Mouse (Mus musculus) cerebellum, postnatal 10 days (tissue): Measurements from ENCODE around the gene Hmgcll1.
A peak's percentile ranks its signal among the peaks of the same experiment; 100 is the strongest.

ENCODE experiments used
- DNase-seq, 2 experiments: peaks; one replicate each; pipeline ENCODE4 v3.0.0; 2021; ENCODE audit warnings: mixed read lengths in 2 of 2

The Hmgcll1 gene

GRCm38 (mm10) chr9:76014631-76015531, at the start of gene Hmgcll1:
Gene Hmgcll1, plus strand, starts transcription at chr9:76014855.
- peak; percentile 83 to 84 for DNase-seq

GRCm38 (mm10) chr9:75980097-75980496, 34.6 kb upstream of the Hmgcll1 start:
- DNase-seq, result no peak

GRCm38 (mm10) chr9:75981139-75981538, 33.5 kb upstream of the Hmgcll1 start:
- no peak for DNase-seq

GRCm38 (mm10) chr9:75989491-75989890, 25.2 kb upstream of the Hmgcll1 start:
- no peak for DNase-seq

DNA sequence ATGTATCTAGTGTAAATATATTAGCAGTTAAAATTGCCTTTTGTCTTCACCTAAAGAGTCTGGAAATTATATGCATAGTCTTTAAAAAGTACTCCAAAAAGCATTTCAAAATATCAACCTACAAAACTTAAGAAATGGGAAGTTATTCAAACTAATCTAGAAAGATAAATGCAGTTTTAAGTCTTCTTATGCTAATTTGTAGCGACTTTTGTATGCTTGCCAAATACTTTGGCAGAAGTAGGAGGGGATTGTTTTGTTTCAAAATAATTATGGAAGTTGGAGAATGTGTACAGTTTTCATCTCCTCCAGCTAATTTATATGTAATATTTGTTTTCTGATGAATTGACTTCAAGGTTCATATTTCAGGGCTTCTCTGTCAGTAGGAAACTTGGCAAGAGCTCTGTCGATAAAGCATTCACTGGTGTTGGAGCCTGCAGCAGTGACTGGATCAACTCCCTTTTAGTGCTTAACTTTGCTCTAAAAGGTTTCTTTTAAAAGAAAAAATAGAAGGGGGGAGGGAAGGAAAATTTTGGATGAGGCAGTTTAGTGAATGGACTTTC, 15.8 kb upstream of the Hmgcll1 start:
- no peak for DNase-seq

DNA sequence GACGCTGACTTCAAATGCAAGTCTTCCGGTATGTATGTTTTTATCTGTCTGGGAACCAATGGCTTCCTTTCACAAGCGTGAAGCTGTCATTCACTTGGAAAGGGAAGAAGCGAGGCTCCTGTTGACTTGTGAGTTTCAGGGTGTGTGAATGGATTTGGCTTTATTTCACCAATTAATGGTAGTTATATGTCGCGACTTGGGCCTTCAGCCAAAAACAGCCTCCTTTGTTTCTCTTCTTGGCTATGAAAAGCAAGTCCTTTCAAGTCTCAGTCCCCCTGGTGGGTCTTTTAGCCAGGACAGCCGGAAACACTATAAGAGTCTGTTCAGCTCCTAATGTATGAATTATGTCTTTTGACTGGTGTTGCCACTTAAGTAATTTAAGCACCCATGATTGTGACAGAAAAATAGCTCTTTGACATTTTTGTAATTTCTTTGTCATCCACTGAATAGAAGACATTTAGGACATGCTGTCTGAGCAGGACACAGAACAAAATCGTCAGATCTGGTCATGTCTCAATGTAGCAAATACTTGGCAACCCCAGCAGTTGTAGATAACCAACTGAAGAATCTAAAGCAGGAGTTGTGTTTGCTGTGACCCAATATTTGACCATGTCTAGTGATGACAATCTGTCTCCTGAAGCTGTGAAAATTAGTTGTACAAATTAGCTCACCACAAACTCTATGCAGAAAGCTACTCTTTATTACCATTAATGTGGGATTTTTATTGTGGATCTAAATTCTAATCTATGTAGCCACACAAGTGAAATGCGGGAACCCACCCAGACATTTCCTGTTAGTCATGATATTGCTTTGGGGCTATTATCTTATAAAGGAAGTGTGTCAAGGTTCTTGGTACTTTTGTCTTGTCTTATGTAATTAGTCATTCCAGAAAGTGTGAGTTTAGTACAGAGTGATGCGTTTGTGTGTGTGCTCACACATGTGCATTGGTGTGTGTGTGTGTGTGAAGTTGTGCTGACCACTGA, 13.5 kb upstream of the Hmgcll1 start:
- DNase-seq, result peak; percentile 25

DNA sequence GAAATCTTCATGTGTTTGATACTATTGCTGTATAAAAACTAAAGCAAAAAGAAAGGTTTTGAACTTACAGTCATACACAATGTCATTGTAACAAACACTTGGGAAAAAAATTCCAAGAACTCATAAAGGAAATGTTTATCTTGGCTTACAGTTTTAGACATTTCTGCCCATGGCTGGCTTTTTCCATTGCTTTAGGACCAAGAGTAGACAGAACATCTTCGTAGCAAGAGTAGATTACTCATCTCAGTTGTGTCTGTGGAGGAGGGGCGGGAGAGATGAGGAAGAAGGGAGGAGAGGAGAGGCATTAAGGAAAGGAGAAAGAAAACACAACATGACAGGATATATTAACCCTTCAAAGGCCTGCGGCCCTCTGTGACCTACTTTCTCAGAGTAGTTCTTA, 11.6 kb upstream of the Hmgcll1 start:
- DNase-seq, result no peak

- DNase-seq, result no peak
These were observed 11.0 kb upstream of the Hmgcll1 start for GRCm38 (mm10) chr9:76003637-76004036.

- no peak for DNase-seq
These were observed 7.2 kb upstream of the Hmgcll1 start for GRCm38 (mm10) chr9:76007342-76007970.

- peak in 1 of 2 experiments; percentile 6 for DNase-seq
These were observed 866 bp upstream of the Hmgcll1 start for GRCm38 (mm10) chr9:76013789-76014188.

DNA sequence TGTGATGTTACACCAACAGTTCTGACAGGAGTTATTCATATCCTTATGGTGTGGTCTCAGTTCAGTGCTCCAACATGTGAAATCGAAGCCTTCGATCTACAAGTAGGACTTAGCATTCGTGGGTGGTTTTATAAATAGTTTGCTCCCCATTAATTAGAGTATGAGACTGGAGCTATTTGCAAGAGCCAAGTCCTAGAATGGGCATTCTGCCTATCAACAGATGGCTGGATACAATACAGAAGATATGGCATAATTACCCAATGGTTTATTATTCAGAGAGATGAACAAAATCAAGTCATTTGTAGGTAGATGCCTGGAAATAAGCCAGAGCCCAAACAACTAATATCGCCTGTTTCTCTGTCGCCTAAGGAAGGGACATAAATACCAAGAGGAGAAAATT, 1.3 kb downstream of the Hmgcll1 start:
- DNase-seq, result peak; percentile 50 to 60

DNA sequence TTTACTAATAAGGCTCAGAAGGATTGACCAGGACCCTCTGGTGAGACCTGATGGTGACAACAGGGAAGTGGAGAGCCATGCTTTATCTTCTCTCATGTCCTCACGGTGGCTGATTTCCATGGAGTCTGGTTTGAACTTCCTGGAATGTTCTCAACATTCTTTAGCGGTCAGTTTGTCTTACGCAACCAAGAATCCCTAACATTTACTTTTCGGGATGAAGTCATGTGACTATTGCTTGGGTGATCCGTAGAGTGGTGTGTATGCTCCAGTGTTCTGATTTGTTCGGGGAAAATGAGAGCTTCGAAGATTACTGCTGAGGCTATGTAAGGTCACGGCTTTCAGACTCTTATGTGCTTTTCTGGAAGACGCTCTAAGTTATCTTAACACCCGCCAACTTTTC, 1.9 kb downstream of the Hmgcll1 start:
- no peak for DNase-seq

DNA sequence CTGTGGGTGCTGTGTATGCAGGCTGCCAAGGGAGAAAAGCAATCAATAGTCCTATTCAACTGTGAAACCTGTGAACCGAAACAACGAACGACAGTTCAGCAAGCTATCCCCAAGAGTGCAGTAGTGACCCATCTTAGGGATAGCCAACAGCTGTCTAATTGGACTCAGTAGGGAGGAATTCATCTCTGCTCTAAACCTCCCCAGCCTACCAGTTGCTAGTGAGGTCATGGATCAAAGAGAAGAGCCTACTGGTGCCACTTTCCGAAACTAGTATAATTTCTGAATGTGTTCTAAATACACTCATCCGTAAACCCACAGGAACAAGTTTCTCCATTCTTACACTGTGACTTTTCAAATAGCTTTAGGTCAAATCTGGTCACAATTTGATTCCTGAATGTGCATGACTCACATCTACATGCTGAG, 8.9 kb downstream of the Hmgcll1 start:
- DNase-seq, result no peak

DNA sequence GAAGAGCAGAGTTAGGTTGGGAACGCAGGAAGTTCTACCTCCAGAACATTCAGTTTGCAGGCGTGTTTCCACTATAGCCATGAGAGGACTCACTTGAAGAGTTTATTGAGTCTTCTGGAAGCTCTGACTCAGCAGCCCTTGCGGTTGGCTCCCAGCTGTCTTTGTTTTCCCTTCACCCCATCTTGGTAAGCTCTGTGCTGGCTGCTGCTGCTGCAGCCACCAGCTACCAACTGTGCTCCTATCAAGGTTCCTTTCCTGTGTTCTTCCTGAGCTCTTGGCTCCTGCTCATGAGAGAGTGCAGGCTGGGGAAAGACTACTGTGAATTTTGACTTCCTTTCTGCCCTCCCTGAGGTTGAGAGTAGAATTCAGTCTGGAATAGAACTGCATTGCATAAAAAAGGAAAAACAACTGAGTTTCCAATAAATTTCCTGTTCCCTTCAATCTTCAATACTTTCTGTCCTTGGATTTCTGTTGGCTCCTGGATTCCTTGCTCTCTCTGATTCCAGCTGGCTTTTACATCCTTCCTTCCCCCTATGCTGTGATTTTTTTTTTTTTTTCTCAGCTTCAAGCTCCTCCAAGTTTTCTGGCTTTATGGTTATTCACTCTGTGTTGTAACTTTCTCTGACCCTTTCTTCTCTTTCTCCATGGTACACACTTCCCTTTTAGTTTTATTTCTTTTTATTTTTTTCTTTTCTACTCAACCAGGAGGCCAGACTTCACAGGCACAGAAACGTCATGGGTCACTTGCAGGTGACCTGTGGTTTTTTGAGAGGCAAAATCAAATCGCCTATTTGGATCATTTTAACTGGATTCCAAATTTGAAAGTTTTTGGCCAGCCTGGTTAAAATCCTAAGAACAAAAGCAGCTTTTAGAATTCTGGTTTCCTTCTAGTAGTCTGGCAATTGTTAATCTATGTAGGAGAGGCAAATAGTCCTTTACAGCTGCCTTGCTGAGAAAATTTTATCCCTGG, 9.9 kb downstream of the Hmgcll1 start:
- DNase-seq, result peak; percentile 25 to 37

DNA sequence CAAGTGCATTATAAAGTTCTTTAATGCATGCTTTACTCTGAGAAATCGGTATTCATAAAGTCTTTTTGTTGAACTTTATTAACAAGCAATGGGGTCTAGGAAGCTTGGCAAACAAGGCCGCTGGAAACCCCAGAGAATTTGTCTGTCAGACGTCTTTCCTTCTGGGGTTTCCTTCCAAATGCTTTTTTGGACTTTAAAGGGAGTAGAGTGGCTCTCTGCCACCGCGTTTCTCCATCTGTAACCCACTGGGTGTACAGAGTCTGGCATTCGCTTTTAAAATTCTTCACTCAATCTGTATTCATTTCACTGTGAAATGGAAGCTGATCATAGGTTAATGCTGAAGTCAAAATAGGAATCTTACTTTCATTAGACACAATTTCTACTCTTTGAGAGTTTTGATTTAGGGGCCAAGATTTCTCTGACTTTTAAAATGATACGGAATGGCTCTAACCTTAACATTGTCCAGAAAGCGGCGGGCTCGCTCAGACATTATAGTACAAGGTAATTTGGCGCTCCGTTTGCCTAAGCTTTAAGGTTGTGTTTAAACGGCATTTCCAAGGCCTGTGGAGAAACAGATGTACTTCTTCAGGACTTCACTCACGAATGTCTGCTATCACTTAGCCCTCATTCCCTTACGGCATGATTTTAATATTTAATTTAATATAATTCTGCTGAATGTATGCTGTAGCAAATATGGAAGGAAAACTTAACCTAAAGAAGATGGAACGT, 15.0 kb downstream of the Hmgcll1 start:
- peak; percentile 60 to 70 for DNase-seq

DNA sequence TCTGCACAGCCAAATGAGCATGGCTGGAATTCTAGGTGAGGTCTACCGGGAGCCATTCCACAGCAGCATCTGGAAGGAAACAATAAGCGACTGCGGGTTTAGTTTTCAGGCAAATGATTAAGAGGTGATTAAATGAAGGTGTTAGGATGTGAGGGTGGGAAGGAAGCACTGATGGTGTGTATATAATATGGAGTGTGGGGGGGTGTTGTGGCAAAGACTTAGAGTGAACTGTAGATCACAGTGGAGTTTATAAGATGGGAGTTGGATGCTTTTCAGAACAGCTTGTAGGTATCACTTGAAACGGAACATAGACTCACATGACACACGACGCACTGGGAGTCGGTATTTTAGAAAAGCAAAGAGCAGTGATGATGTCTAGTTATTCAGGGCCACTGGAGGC, 20.4 kb downstream of the Hmgcll1 start:
- no peak for DNase-seq

- peak; percentile 45 to 49 for DNase-seq
These were observed 23.9 kb downstream of the Hmgcll1 start for GRCm38 (mm10) chr9:76038327-76039103.

DNA sequence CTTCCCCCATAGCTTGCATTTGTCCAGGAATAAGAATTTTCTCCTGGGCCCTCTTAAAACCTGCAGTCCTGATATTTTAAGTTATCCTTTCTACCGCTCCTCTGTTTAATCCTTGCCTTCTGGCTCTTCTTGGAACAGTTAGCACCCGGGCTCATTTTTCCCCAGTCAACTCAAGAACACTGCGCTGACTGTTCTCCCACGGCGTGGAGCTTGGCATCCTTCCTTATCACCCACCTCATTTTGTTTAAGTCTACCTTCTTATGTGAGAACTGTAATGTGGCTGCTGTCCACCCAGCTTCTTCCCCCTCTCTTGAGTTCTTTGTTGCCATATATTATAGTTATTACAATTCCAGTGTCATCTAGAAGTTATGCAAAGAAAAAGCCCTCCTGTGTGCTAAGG, 25.1 kb downstream of the Hmgcll1 start:
- DNase-seq, result peak in 1 of 2 experiments; percentile 12

- DNase-seq, result peak; percentile 42 to 50
These were observed 28.7 kb downstream of the Hmgcll1 start for GRCm38 (mm10) chr9:76043341-76043740.

- no peak for DNase-seq
These were observed 46.3 kb downstream of the Hmgcll1 start for GRCm38 (mm10) chr9:76060935-76061334.
